Mouse (Mus musculus) neutrophil, adult 83 days (primary cell): ENCODE data around the gene Gria4. TPM values are rescaled to one million over a fixed set of nuclear protein-coding genes. Genes with fewer than 3 reads are reported as not detected.

Source experiments
- total RNA-seq, 2 experiments: library from RNA; stranded (reverse); gene quantifications; one replicate each; pipeline ENCODE4 v1.2.4; 2023

Gria4 gene
- total RNA-seq = not detected

DNA sequence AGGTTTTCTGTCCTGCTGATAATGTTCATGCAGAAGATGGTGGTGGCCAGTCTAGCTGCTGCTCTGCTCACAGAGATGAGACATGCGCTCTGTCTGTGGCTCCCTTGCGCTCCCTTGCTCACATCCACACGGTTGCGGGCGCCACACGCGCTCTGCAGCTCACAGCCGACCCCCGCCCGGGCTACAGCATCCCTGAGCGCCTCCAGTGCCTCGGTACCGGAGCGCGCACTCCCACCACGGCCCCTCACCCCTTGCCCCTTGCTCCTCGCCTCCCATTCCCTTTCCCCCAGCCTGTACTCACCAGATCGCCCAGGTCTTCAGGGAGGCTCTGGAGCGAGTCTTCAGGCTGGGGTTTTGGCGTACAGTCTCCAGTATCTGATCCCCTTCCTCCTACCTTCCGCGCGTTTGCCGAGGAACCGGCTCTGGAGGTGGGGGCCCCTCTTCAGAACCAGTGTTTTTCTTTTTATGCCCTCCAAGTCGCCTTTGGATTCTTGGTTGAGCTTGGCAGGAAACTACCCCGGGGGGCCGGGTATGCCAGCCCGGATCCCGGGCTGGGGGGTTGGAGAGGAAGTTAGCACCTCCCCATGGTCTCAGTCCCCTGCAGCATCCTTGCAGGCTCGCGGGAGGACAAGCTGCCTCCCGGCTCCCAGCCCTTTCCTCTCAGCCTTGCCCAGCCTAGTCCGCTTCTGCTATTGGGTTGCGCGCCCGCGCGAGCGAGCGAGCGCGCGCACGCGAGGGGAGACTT, at the start of gene Gria4:
Gene Gria4, minus strand, starts transcription at position 691 of the 745 bp plus-strand sequence.

DNA sequence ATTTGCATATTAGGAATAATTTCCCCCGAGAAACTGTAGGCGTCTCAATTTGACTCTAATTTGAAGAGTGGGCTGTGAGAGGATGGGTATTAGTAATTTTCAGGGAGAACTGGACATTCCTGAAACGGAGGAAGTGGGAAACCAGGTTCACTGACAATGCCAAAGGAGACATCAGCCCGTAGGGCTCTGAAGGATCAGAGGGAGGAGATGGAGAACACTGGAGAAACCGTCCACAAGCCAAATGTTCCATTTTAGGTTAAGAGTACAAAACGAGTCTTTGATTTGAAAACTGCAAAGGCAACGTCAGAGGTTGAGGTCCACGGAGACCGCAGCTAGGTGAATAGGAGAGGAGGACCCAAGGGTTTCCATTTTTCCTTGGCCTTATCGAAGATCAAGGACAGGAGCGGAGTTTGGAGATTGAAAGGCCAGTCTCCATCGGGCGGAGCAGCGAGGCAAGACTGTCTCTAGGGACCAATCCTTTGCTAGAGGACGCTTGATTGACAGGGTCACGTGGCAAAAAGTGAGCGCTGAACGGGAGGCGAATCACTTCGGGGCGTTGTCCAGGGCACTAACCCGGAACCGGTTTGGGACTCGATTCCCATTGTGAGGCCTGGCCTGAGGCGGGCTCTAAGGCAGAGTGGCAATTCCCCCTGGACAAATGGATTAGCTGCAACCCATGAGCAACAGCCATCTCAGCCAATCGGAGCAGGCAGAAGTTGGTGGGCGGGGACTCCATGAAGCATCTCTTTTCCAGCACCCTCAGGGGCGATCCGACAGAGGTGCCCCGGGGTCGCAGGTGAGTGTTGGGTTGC, 420.0 kb downstream of the Gria4 start, which contains the start of gene Msantd4:
Gene Msantd4, plus strand, starts transcription at position 735 of the 812 bp plus-strand sequence.

